Mouse (Mus musculus): Measurements from ENCODE around the gene Usp39.
A peak's percentile ranks its signal among the peaks of the same experiment; 100 is the strongest.

Gene Usp39

GRCm38 (mm10) chr6:72345074-72345567 lies at the start of gene Usp39:
Usp39 (minus strand) TSS chr6:72345184.
- peak; percentile 82 to 87 for DNase-seq

GRCm38 (mm10) chr6:72392341-72392740 lies 47.4 kb upstream of the Usp39 start:
- DNase-seq, result no peak

GRCm38 (mm10) chr6:72390795-72391521 lies 46.0 kb upstream of the Usp39 start:
- DNase-seq, result peak; percentile 35 to 38

- peak; percentile 59 to 68 for DNase-seq
Observed at GRCm38 (mm10) chr6:72389941-72390771, 45.2 kb upstream of the Usp39 start, which contains the start of gene Vamp8. Vamp8 (minus strand) TSS chr6:72390703.

GRCm38 (mm10) chr6:72389471-72389940 lies 44.5 kb upstream of the Usp39 start:
- DNase-seq, result peak; percentile 59

GRCm38 (mm10) chr6:72388791-72389329 lies 43.9 kb upstream of the Usp39 start:
- DNase-seq, result no peak

- DNase-seq, result no peak
Observed at GRCm38 (mm10) chr6:72388266-72388665, 43.3 kb upstream of the Usp39 start.

- DNase-seq, result no peak
Observed at GRCm38 (mm10) chr6:72387816-72388215, 42.8 kb upstream of the Usp39 start.

- DNase-seq, result no peak
Observed at GRCm38 (mm10) chr6:72386561-72386960, 41.6 kb upstream of the Usp39 start.

- DNase-seq, result no peak
Observed at GRCm38 (mm10) chr6:72385258-72385657, 40.3 kb upstream of the Usp39 start.

- no peak for DNase-seq
Observed at GRCm38 (mm10) chr6:72383952-72384351, 39.0 kb upstream of the Usp39 start.

GRCm38 (mm10) chr6:72383142-72383820 lies 38.3 kb upstream of the Usp39 start:
- DNase-seq, result no peak

- no peak for DNase-seq
Observed at GRCm38 (mm10) chr6:72382494-72382893, 37.5 kb upstream of the Usp39 start.

- peak; percentile 86 to 93 for DNase-seq
Observed at GRCm38 (mm10) chr6:72380131-72380770, 35.3 kb upstream of the Usp39 start, which contains the start of gene Vamp5. Vamp5 (minus strand) TSS chr6:72380468.

GRCm38 (mm10) chr6:72379377-72380130 lies 34.6 kb upstream of the Usp39 start:
- no peak for DNase-seq

GRCm38 (mm10) chr6:72378510-72379234 lies 33.7 kb upstream of the Usp39 start:
- no peak for DNase-seq

GRCm38 (mm10) chr6:72374820-72375563 lies 30.0 kb upstream of the Usp39 start:
- no peak for DNase-seq

- DNase-seq, result no peak
Observed at GRCm38 (mm10) chr6:72374206-72374605, 29.2 kb upstream of the Usp39 start.

GRCm38 (mm10) chr6:72373184-72373583 lies 28.2 kb upstream of the Usp39 start:
- no peak for DNase-seq

GRCm38 (mm10) chr6:72371571-72371970 lies 26.6 kb upstream of the Usp39 start:
- no peak for DNase-seq
